Comparison of ENCODE assay signal across 25 mouse cellular contexts in the genomic region with DNA sequence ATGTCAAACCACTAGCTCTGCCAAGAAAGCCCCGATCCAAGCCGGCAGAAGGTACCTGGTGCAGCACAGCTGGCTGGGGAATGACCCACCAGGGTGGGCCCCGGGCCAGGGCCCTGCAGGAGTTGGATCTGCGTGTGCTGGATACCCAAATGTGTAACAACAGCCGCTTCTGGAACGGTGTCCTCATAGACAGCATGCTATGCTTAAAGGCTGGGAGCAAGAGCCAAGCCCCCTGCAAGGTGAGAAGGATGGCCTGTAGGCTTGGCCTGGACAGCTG. TPM values are rescaled to one million over a fixed set of nuclear protein-coding genes. Genes with fewer than 3 reads are reported as not detected.
DNase-seq lines count a peak whose midpoint lies in the region; ATAC-seq and TF ChIP-seq lines count a peak whose summit lies in the region.
"Had no signal": no experiment of that assay in that cellular context is flagged by ENCODE, and none has a peak within 500 bp of the region (broad histone marks: within the 10 kb centered on the region; RNA-seq: fewer than 3 reads in every experiment).

No protein-coding gene starts in this region.

- no peak for TF ChIP-seq CTCF in gastrocnemius, adult 2 months (IDR thresholded peaks at IDR 0.05)

- 62% methylated on average over 6 of the region's 6 CpGs for WGBS in heart, embryonic 15.5 days
- 81% methylated on average over 6 of the region's 6 CpGs for WGBS in heart, embryonic 10.5 days
- 82% methylated on average over 6 of the region's 6 CpGs for WGBS in embryonic facial prominence, embryonic 13.5 days
- WGBS in limb, embryonic 10.5 days = 84% methylated on average over 6 of the region's 6 CpGs

- H3K9me3 ChIP-seq in heart, embryonic 15.5 days (replicated peaks) = no peaks in the 10 kb centered on the region
- H3K9me3 ChIP-seq in heart, embryonic 10.5 days = no peaks in the 10 kb centered on the region
- H3K9me3 ChIP-seq in embryonic facial prominence, embryonic 13.5 days = no peaks in the 10 kb centered on the region
- H3K9me3 ChIP-seq in limb, embryonic 10.5 days (replicated peaks) = no peaks in the 10 kb centered on the region
- H3K9me3 ChIP-seq: hindbrain, embryonic 13.5 days; neural tube, embryonic 13.5 days had no signal

- no peak overlapping the region for H3K4me2 ChIP-seq in heart, embryonic 15.5 days
- H3K4me2 ChIP-seq in embryonic facial prominence, embryonic 13.5 days = no peak overlapping the region
- H3K4me2 ChIP-seq: hindbrain, embryonic 13.5 days; liver, embryonic 12.5 days; midbrain, embryonic 12.5 days; neural tube, embryonic 13.5 days had no signal

- peaks cover 35% of the 10 kb centered on the region for H3K4me1 ChIP-seq in heart, embryonic 15.5 days (replicated peaks)
- H3K4me1 ChIP-seq in heart, embryonic 10.5 days = peaks cover 20% of the 10 kb centered on the region
- peaks cover 19% of the 10 kb centered on the region for H3K4me1 ChIP-seq in embryonic facial prominence, embryonic 13.5 days
- peaks cover 15% of the 10 kb centered on the region for H3K4me1 ChIP-seq in limb, embryonic 10.5 days
- H3K4me1 ChIP-seq: hindbrain, embryonic 13.5 days; midbrain, embryonic 12.5 days; neural tube, embryonic 13.5 days had no signal

- H3K27ac ChIP-seq in gastrocnemius, adult 2 months = peak overlapping the region; percentile 46; the same call in 1 of the 2 replicates
- H3K27ac ChIP-seq in heart, embryonic 15.5 days = peak overlapping the region; percentile 84
- H3K27ac ChIP-seq in heart, embryonic 10.5 days = no peak overlapping the region
- no peak overlapping the region for H3K27ac ChIP-seq in embryonic facial prominence, embryonic 13.5 days
- H3K27ac ChIP-seq in limb, embryonic 10.5 days = peak overlapping the region; percentile 25; the same call in 1 of the 2 replicates
- H3K27ac ChIP-seq: hindbrain, embryonic 13.5 days; liver, embryonic 12.5 days; midbrain, embryonic 12.5 days; neural tube, embryonic 13.5 days had no signal

- H3K4me3 ChIP-seq in gastrocnemius, adult 2 months = no peak overlapping the region
- H3K4me3 ChIP-seq in heart, embryonic 15.5 days = no peak overlapping the region
- no peak overlapping the region for H3K4me3 ChIP-seq in heart, embryonic 10.5 days
- H3K4me3 ChIP-seq in embryonic facial prominence, embryonic 13.5 days = no peak overlapping the region
- H3K4me3 ChIP-seq in limb, embryonic 10.5 days = no peak overlapping the region
- H3K4me3 ChIP-seq: hindbrain, embryonic 13.5 days; liver, embryonic 12.5 days; midbrain, embryonic 12.5 days; neural tube, embryonic 13.5 days had no signal

- no peaks in the 10 kb centered on the region for H3K27me3 ChIP-seq in heart, embryonic 15.5 days
- no peaks in the 10 kb centered on the region for H3K27me3 ChIP-seq in heart, embryonic 10.5 days (ENCODE audit: insufficient read depth, poor library complexity, severe bottlenecking)
- no peaks in the 10 kb centered on the region for H3K27me3 ChIP-seq in embryonic facial prominence, embryonic 13.5 days
- no peaks in the 10 kb centered on the region for H3K27me3 ChIP-seq in limb, embryonic 10.5 days (ENCODE audit: low read depth, poor library complexity, severe bottlenecking)
- H3K27me3 ChIP-seq: hindbrain, embryonic 13.5 days; liver, embryonic 12.5 days; midbrain, embryonic 12.5 days; neural tube, embryonic 13.5 days had no signal

- ATAC-seq in heart, embryonic 15.5 days (replicated peaks; ENCODE audit: insufficient number of reproducible peaks, insufficient read depth, low FRiP score, low read depth) = no peak
- no peak for ATAC-seq in embryonic facial prominence, embryonic 13.5 days (ENCODE audit: insufficient number of reproducible peaks, insufficient read depth, low FRiP score, low TSS enrichment, low read depth)
- ATAC-seq in frontal cortex, adult (ENCODE audit: low TSS enrichment) = no peak
- ATAC-seq: activated CD4-positive, CD25-positive, alpha-beta regulatory T cell, adult 4 months; forebrain, embryonic 14.5 days; intestine, embryonic 16.5 days; liver, embryonic 12.5 days had no signal

- DNase-seq in gastrocnemius, adult 2 months = peak; percentile 33
- DNase-seq in gastrocnemius, postnatal 10 days = no peak
- DNase-seq in heart, embryonic 10.5 days (ENCODE audit: low spot score) = no peak
- no peak for DNase-seq in limb, embryonic 10.5 days (ENCODE audit: low spot score)
- DNase-seq: adrenal gland, postnatal 36 days; B cell, adult 2 months; cerebellum, adult 2 months; kidney, adult 8-10 months; kidney, postnatal 10 days; liver, postnatal 0 days; lung, postnatal 36 days; right cerebral cortex, postnatal 14 days; thymus, postnatal 4 days had no signal

- no peak overlapping the region for H3K9ac ChIP-seq in heart, embryonic 15.5 days
- 0 out of 2 replicates have a peak overlapping the region, but pooled peaks have one; percentile 36 for H3K9ac ChIP-seq in embryonic facial prominence, embryonic 13.5 days
- H3K9ac ChIP-seq: liver, embryonic 12.5 days; liver, postnatal 0 days; midbrain, embryonic 12.5 days; neural tube, embryonic 13.5 days had no signal

- intact Hi-C loops in gastrocnemius, adult 2 months (cut with DNase I) = no loop called here

- peaks cover under 1% of the 10 kb centered on the region; the same call in 1 of the 2 replicates for H3K36me3 ChIP-seq in heart, embryonic 15.5 days
- peaks cover 11% of the 10 kb centered on the region for H3K36me3 ChIP-seq in heart, embryonic 10.5 days
- H3K36me3 ChIP-seq in embryonic facial prominence, embryonic 13.5 days = peaks cover 6% of the 10 kb centered on the region
- peaks cover 10% of the 10 kb centered on the region for H3K36me3 ChIP-seq in limb, embryonic 10.5 days

RNA-seq across cellular contexts. Expression of a gene that starts 5.5 kb away (rescaled TPM):
- 1 to 10 TPM; 7.2 to 9.8 TPM for total RNA-seq in gastrocnemius, adult 2 months (2021)
- 1 to 10 TPM; 2.3 to 2.7 TPM for total RNA-seq in gastrocnemius, postnatal 10 days (2021)
- 1.1 TPM in 2 replicates for polyA plus RNA-seq in heart, embryonic 15.5 days (2015; fragmentation: Nextera tagmentation; extraction: Ambion mirVana)
- 0.46 and 0.54 TPM in 2 replicates for polyA plus RNA-seq in heart, embryonic 10.5 days (2016; fragmentation: Nextera tagmentation; extraction: Ambion mirVana)
- polyA plus RNA-seq in embryonic facial prominence, embryonic 13.5 days (2015; fragmentation: Nextera tagmentation; extraction: Ambion mirVana) = 0.81 and 0.84 TPM in 2 replicates
- 0.76 and 0.94 TPM in 2 replicates for polyA plus RNA-seq in limb, embryonic 10.5 days (2016; fragmentation: Nextera tagmentation; extraction: Ambion mirVana)

RNA-seq across cellular contexts. Expression of a gene that starts 10.0 kb away (rescaled TPM):
- 100 to 1,000 TPM; 650 to 652 TPM for total RNA-seq in gastrocnemius, adult 2 months (2021)
- 100 to 1,000 TPM; 420 to 439 TPM for total RNA-seq in gastrocnemius, postnatal 10 days (2021)
- polyA plus RNA-seq in heart, embryonic 15.5 days (2015; fragmentation: Nextera tagmentation; extraction: Ambion mirVana) = 998 and 1,017 TPM in 2 replicates
- 1,251 and 1,319 TPM in 2 replicates for polyA plus RNA-seq in heart, embryonic 10.5 days (2016; fragmentation: Nextera tagmentation; extraction: Ambion mirVana)
- polyA plus RNA-seq in embryonic facial prominence, embryonic 13.5 days (2015; fragmentation: Nextera tagmentation; extraction: Ambion mirVana) = 703 and 715 TPM in 2 replicates
- 642 and 664 TPM in 2 replicates for polyA plus RNA-seq in limb, embryonic 10.5 days (2016; fragmentation: Nextera tagmentation; extraction: Ambion mirVana)

RNA-seq across cellular contexts. Expression of a gene that starts 12.3 kb away (rescaled TPM):
- total RNA-seq in gastrocnemius, adult 2 months (2021) = 100 to 1,000 TPM; 366 to 415 TPM
- total RNA-seq in gastrocnemius, postnatal 10 days (2021) = 100 to 1,000 TPM; 265 to 287 TPM
- polyA plus RNA-seq in heart, embryonic 15.5 days (2015; fragmentation: Nextera tagmentation; extraction: Ambion mirVana) = 86.7 and 98.4 TPM in 2 replicates
- 188 and 215 TPM in 2 replicates for polyA plus RNA-seq in heart, embryonic 10.5 days (2016; fragmentation: Nextera tagmentation; extraction: Ambion mirVana)
- 102 and 106 TPM in 2 replicates for polyA plus RNA-seq in embryonic facial prominence, embryonic 13.5 days (2015; fragmentation: Nextera tagmentation; extraction: Ambion mirVana)
- 209 and 259 TPM in 2 replicates for polyA plus RNA-seq in limb, embryonic 10.5 days (2016; fragmentation: Nextera tagmentation; extraction: Ambion mirVana)

RNA-seq across cellular contexts. Expression of a gene that starts 22.1 kb away (rescaled TPM):
- total RNA-seq in gastrocnemius, adult 2 months (2021) = under 1 TPM; 0.47 to 0.84 TPM
- under 1 TPM; 0.86 to 0.96 TPM for total RNA-seq in gastrocnemius, postnatal 10 days (2021)
- polyA plus RNA-seq in heart, embryonic 15.5 days (2015; fragmentation: Nextera tagmentation; extraction: Ambion mirVana) = 0.08 and 0.09 TPM in 2 replicates
- not detected in 2 replicates for polyA plus RNA-seq in heart, embryonic 10.5 days (2016; fragmentation: Nextera tagmentation; extraction: Ambion mirVana)
- 0.10 and 0.12 TPM in 2 replicates for polyA plus RNA-seq in embryonic facial prominence, embryonic 13.5 days (2015; fragmentation: Nextera tagmentation; extraction: Ambion mirVana)
- 0.04 TPM in 1 of 2 replicates, not detected in the other for polyA plus RNA-seq in limb, embryonic 10.5 days (2016; fragmentation: Nextera tagmentation; extraction: Ambion mirVana)
- polyA plus RNA-seq: activated CD4-positive, CD25-positive, alpha-beta regulatory T cell, adult 4 months; intestine, embryonic 16.5 days; limb, embryonic 11.5 days; lung, embryonic 16.5 days had no signal

RNA-seq across cellular contexts. Expression of a gene that starts 25.1 kb away (rescaled TPM):
- total RNA-seq in gastrocnemius, adult 2 months (2021) = 10 to 100 TPM; 18.4 to 19.2 TPM
- total RNA-seq in gastrocnemius, postnatal 10 days (2021) = 10 to 100 TPM; 18.3 to 18.7 TPM
- 39.5 and 46.8 TPM in 2 replicates for polyA plus RNA-seq in heart, embryonic 15.5 days (2015; fragmentation: Nextera tagmentation; extraction: Ambion mirVana)
- polyA plus RNA-seq in heart, embryonic 10.5 days (2016; fragmentation: Nextera tagmentation; extraction: Ambion mirVana) = 52.3 and 59.4 TPM in 2 replicates
- 58.1 and 62.1 TPM in 2 replicates for polyA plus RNA-seq in embryonic facial prominence, embryonic 13.5 days (2015; fragmentation: Nextera tagmentation; extraction: Ambion mirVana)
- polyA plus RNA-seq in limb, embryonic 10.5 days (2016; fragmentation: Nextera tagmentation; extraction: Ambion mirVana) = 68.0 and 73.0 TPM in 2 replicates

Comparison
In these comparisons a context has a peak if more than half of its experiments do, and no peak if none do; other contexts are left out.
1. H3K27ac ChIP-seq: peak in gastrocnemius, adult 2 months (single experiment), heart, embryonic 15.5 days (single experiment) and limb, embryonic 10.5 days (single experiment); none in heart, embryonic 10.5 days (single experiment) and embryonic facial prominence, embryonic 13.5 days (single experiment).